Mouse (Mus musculus) limb, embryonic 11.5 days (tissue): ENCODE data around the gene Fem1b. TPM values are rescaled to one million over a fixed set of nuclear protein-coding genes. Genes with fewer than 3 reads are reported as not detected.

Experiments
- ATAC-seq: fragments of 200-750 bp; cut with Nextera tagmentation; 2 replicates; pipeline ENCODE4 v1.8.0; 2017; ENCODE audit warnings: low read depth; ENCODE audit not compliant: insufficient number of reproducible peaks, low FRiP score, low TSS enrichment
- DNase-seq: peaks from one replicate; pipeline ENCODE4 v3.0.0-alpha.2; 2015; ENCODE audit warnings: low spot score
- H3K27ac ChIP-seq: fragments of 300-500 bp; sonication (generic); replicated peaks from 2 replicates; pipeline ENCODE4 v1.5.1; 2014; ENCODE audit warnings: low read depth, mild to moderate bottlenecking, low read length
- H3K27me3 ChIP-seq: fragments of 300-500 bp; sonication (generic); 2 replicates; pipeline ENCODE4 v1.6.1; 2014; ENCODE audit warnings: mild to moderate bottlenecking, low read length, mixed read lengths; ENCODE audit not compliant: control insufficient read depth, insufficient read depth
- H3K36me3 ChIP-seq: fragments of 300-500 bp; sonication (generic); 2 replicates; pipeline ENCODE4 v1.6.1; 2014; ENCODE audit warnings: mild to moderate bottlenecking, low read length, moderate library complexity, mixed read lengths; ENCODE audit not compliant: control insufficient read depth, insufficient read depth
- H3K4me1 ChIP-seq: fragments of 300-500 bp; sonication (generic); 2 replicates; pipeline ENCODE4 v1.6.1; 2014; ENCODE audit warnings: low read length, mixed read lengths; ENCODE audit not compliant: control insufficient read depth, insufficient read depth
- H3K4me2 ChIP-seq: fragments of 300-500 bp; sonication (generic); 2 replicates; pipeline ENCODE4 v1.6.1; 2014; ENCODE audit warnings: low read depth, mild to moderate bottlenecking, moderate library complexity; ENCODE audit not compliant: severe bottlenecking
- H3K4me3 ChIP-seq: fragments of 300-500 bp; sonication (generic); 2 replicates; pipeline ENCODE4 v1.5.1; 2014; ENCODE audit warnings: low read depth, low read length
- H3K9ac ChIP-seq: fragments of 300-500 bp; sonication (generic); 2 replicates; pipeline ENCODE4 v1.6.1; 2014; ENCODE audit warnings: mild to moderate bottlenecking, low read length
- H3K9me3 ChIP-seq: fragments of 300-500 bp; sonication (generic); 2 replicates; pipeline ENCODE4 v1.6.1; 2016; ENCODE audit warnings: low read length; ENCODE audit not compliant: control insufficient read depth
- WGBS: fragments of 180-500 bp; shearing (Covaris S2); extraction: QIAGEN DNeasy Blood & Tissue Kit; methylation state at CpG from one replicate; pipeline ENCODE4 v1.1.7; 2014; 5-methylcytosine and 5-hydroxymethylcytosine counted together
- polyA plus RNA-seq: library from polyadenylated mRNA; unstranded; fragments of >200 nt; fragmentation: Nextera tagmentation; extraction: Ambion mirVana; gene quantifications from 2 replicates; pipeline ENCODE4 v1.2.1, GENCODE M21; 2014

The Fem1b gene
- polyA plus RNA-seq, 1 experiment from 2014 or later = 36.6 TPM

DNA sequence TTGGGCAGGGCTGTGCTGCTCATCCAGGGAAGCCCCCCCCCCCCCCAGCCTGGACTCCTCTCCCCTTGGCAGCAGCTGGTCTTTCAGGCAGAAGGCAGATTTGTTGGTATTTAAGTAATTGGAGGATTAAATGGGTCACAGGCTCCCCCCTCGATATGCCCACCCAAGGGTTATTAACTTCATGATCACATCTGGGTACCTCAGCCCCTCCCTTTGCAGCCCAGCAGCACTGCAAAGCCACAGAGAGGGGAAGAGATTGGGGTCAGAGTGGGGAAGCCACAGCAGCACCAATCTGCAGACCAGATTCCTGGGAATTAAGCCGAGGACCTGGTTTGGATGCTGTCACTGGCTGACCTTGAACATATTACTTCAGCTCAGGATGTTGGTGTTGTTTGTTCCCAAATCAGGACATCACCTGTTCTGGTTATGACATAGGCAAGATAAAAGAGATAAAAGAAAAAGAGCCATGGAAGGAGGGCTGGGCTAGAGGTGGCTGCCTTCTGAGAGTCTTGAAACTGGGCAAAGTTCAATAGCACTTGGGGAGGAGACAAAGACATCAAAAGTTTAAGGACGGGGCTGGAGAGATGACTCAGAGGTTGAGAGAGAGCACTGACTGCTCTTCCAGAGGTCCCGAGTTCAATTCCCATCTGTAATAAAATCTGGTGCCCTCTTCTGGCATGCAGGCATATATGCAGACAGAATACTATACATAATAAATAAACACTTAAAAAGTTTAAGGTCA lies 24.1 kb upstream of the Fem1b start:
- Histone ChIP-seq H3K27ac (no peak overlapping the region), H3K27me3 (no peaks in the 10 kb centered on the region), H3K4me1 (peaks cover 12% of the 10 kb centered on the region), H3K4me2 (no peak overlapping the region), H3K9me3 (no peaks in the 10 kb centered on the region), H3K4me3 (no peak overlapping the region), H3K9ac (no peak overlapping the region), H3K36me3 (no peaks in the 10 kb centered on the region)
- ATAC-seq = no peak
- DNase-seq = no peak
- 44% methylated on average over 4 of the region's 4 CpGs for WGBS

DNA sequence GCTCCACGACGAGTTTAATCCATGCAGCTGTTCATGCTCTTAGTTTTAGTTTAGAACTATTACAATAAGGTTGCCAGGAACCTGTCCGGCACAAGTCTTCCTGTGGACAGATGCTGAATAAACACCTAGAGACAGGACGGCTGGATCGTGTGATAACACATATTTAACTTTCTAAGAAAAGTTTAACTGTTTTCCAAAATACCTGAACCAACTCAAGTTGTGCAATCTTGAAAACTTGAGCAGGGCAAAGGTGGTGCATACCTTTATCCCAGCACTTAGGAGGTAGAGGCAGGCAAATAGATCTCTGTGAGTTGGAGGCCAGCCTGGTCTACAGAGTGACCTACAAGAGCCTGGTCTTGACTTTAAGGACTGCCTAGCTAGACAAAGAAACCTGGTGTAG lies 23.2 kb upstream of the Fem1b start:
- H3K4me2 ChIP-seq = no peak overlapping the region
- WGBS = 85% methylated on average over 5 of the region's 5 CpGs
- H3K36me3 ChIP-seq = no peaks in the 10 kb centered on the region
- H3K27me3 ChIP-seq = no peaks in the 10 kb centered on the region
- no peak overlapping the region for H3K9ac ChIP-seq
- H3K4me3 ChIP-seq = no peak overlapping the region
- no peak for DNase-seq
- no peaks in the 10 kb centered on the region for H3K9me3 ChIP-seq
- H3K27ac ChIP-seq = no peak overlapping the region
- no peak for ATAC-seq
- H3K4me1 ChIP-seq = peaks cover 12% of the 10 kb centered on the region

DNA sequence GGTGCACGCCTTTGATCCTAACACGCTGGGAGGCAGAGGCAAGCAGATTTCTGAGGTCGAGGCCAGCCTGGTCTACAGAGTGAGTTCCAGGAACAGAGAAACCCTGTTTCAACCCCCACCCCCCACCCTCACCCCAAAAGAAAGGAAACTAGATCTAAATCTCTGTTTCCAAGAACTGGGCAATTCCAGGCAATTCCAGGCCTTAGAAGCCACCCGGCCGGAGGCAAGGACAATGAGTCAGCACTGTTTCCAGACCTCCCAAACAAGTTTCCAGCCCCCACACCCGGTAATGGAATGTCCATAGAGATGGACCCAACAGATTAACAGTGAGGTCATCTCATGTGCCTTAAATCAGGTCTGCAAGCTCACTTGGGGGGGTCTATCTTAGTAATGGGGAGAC lies 18.1 kb upstream of the Fem1b start:
- 83% methylated on average over 6 of the region's 6 CpGs for WGBS
- no peak for ATAC-seq
- peaks cover 25% of the 10 kb centered on the region for H3K4me1 ChIP-seq

DNA sequence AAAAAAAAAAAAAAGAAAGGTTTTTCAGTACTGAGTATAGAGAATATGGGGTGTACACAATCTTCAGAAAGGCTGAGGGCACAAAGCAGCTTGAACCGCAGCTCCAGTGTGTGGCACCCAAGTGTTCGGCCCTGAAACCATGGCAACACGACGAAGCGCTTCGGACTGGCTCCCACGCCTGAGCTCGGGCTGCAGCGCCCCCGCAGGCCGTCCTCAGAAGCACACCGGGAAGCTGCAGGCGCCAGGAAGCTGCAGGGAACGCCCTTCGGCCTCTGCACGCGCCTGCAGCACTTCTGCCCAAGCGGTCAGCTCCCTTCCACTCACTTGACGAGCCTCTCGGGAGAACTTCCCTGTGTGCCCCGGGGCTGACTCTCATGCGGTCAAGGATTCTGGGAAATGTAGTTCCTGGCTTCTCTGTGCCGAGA lies 16.9 kb upstream of the Fem1b start:
- H3K9ac ChIP-seq = no peak overlapping the region

More for the DNA sequence above, 18.1 kb upstream of the Fem1b start:
- Histone ChIP-seq H3K27ac (no peak overlapping the region), H3K9ac (no peak overlapping the region), H3K36me3 (no peaks in the 10 kb centered on the region), H3K9me3 (no peaks in the 10 kb centered on the region), H3K27me3 (no peaks in the 10 kb centered on the region), H3K4me2 (no peak overlapping the region), H3K4me3 (no peak overlapping the region)
- DNase-seq = no peak

DNA sequence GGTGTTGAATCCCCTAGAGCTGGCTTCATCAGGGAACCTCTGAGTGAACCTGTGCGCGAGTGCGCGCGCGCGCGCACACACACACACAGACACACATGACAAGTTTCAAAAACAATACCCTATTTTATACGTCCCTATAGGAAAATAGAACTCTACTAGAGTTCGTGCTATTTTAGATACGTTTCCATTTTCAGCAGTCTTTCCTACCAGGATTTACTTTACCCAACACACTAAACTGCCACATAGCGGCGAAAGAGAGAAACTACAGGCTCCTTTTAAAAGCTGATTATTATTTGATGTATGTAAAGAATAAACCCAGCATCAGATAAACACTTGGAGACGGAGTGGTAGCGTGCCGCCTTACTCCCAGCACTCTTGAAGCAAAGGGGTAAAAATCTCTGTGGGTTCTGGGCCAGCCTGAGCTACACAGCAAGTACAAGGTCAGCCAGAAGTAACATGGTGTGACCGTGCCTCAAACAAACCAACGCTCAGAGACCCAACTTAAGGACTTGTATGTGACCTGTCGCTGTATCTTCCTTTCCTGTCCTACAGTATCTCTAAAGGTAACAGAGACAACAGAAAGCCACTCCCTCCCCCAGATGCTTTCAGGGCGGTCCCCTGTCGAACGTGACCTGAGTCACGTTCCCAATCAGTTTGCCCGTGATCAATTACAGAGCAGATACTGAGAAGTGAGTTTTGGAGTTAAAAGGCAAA lies 16.4 kb upstream of the Fem1b start:
- Histone ChIP-seq H3K4me2 (peak overlapping the region; percentile 33; the same call in 1 of the 2 replicates), H3K4me3 (peak overlapping the region; percentile 19; the same call in 1 of the 2 replicates), H3K27ac (peak overlapping the region; percentile 56; the same call in 1 of the 2 replicates), H3K36me3 (no peaks in the 10 kb centered on the region), H3K9me3 (no peaks in the 10 kb centered on the region), H3K27me3 (no peaks in the 10 kb centered on the region), H3K4me1 (peaks cover 25% of the 10 kb centered on the region), H3K9ac (no peak overlapping the region)
- ATAC-seq = no peak
- DNase-seq = peak; percentile 42
- WGBS = 4% methylated on average over 24 of the region's 24 CpGs

More for the DNA sequence above, 16.9 kb upstream of the Fem1b start:
- Histone ChIP-seq H3K4me1 (peaks cover 25% of the 10 kb centered on the region), H3K27ac (no peak overlapping the region), H3K4me3 (peak overlapping the region; percentile 19; the same call in 1 of the 2 replicates), H3K4me2 (peak overlapping the region; percentile 33; the same call in 1 of the 2 replicates), H3K27me3 (no peaks in the 10 kb centered on the region), H3K36me3 (no peaks in the 10 kb centered on the region), H3K9me3 (no peaks in the 10 kb centered on the region)
- DNase-seq = peak; percentile 99
- under 1% methylated on average over 23 of the region's 23 CpGs for WGBS
- peak; percentile 84 for ATAC-seq

DNA sequence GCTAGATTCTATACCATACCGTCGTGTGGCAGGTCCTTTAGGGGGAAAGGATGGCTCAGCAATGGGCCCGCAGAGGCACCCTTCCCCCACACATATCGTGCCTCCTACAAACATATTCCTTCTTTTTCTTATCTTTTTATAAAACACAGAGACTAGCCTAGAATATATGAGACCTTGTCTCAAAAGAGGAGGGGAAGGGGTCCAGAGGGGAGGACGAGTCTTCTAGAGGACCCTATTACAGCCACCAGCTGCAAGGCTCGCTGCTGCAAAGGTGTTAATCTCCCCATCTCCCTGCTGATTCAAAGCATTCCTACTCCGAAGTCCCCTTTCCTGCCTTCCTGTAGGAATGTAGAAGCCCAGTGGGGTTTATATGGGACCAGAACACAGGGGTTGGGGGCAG lies 14.7 kb upstream of the Fem1b start:
- no peak overlapping the region; the same call in 1 of the 2 replicates for H3K4me2 ChIP-seq

DNA sequence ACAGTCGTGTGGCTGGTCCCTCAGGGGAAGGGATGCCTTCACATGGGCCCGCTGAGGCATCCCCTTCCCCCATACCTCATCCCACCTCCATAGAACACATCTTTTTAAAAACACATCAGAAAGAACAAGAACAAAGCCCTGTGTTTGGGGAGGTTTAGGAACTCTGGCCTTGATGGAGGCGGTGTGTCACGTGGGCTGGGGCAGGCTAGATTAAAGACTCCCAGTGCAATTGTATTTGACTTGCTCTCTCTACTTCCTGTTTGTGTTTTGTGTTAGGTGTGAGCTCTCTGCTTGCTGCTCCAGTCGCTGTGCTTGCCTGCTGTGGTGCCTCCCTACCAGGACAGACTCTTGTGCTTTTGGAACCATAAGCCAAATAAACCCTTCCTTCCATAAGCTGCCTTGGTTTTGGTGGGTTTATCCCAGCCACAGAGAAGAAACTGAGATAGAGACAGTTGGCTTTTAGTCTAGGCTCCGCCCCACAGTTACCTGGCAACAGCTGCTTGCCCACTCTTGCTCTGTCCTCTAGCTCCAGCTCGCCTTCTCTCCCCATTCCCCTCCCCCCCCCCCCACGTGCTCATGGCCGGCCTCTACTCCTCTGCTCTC lies 14.2 kb upstream of the Fem1b start:
- peak; percentile 60 for DNase-seq

More for the DNA sequence above, 14.7 kb upstream of the Fem1b start:
- H3K36me3 ChIP-seq = no peaks in the 10 kb centered on the region
- H3K9me3 ChIP-seq = no peaks in the 10 kb centered on the region
- no peak overlapping the region for H3K9ac ChIP-seq
- ATAC-seq (no peak), DNase-seq (peak; percentile 58)
- H3K4me3 ChIP-seq = no peak overlapping the region
- no peaks in the 10 kb centered on the region for H3K27me3 ChIP-seq
- WGBS = 4% methylated on average over 7 of the region's 7 CpGs
- H3K4me1 ChIP-seq = peaks cover 25% of the 10 kb centered on the region
- H3K27ac ChIP-seq = peak overlapping the region; percentile 82

DNA sequence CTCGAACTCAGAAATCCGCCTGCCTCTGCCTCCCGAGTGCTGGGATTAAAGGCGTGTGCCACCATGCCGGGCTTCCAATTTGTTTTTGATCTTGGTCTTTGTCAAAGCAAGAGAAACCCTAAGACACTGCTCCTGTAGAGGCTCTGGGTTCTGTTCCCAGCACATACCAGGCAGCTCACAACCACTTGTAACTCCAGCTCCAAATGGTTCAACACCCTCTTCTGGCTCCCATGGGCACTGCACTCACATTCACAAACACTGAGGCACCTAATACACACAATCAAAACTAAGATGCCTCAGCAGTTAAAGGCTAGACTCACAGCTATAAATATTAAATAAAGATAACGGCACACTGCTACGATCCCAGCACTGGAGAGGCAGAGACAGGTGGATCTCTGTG lies 10.1 kb upstream of the Fem1b start:
- H3K36me3 ChIP-seq = no peaks in the 10 kb centered on the region
- H3K9ac ChIP-seq = no peak overlapping the region
- H3K27me3 ChIP-seq = no peaks in the 10 kb centered on the region
- no peaks in the 10 kb centered on the region for H3K9me3 ChIP-seq
- 92% methylated on average over 7 of the region's 7 CpGs for WGBS
- no peak overlapping the region for H3K27ac ChIP-seq
- no peak overlapping the region for H3K4me3 ChIP-seq
- no peak overlapping the region for H3K4me2 ChIP-seq
- DNase-seq (no peak), ATAC-seq (no peak)
- H3K4me1 ChIP-seq = peaks cover 14% of the 10 kb centered on the region

More for the DNA sequence above, 14.2 kb upstream of the Fem1b start:
- ATAC-seq = no peak
- H3K36me3 ChIP-seq = no peaks in the 10 kb centered on the region
- H3K4me3 ChIP-seq = no peak overlapping the region
- H3K4me1 ChIP-seq = peaks cover 25% of the 10 kb centered on the region
- H3K9me3 ChIP-seq = no peaks in the 10 kb centered on the region
- H3K4me2 ChIP-seq = peak overlapping the region; percentile 22; the same call in 1 of the 2 replicates
- 4% methylated on average over 9 of the region's 9 CpGs for WGBS
- H3K27me3 ChIP-seq = no peaks in the 10 kb centered on the region
- H3K9ac ChIP-seq = no peak overlapping the region
- peak overlapping the region; percentile 82 for H3K27ac ChIP-seq
